Mouse (Mus musculus) MEL (cell line): ENCODE results near the gene Ncf2.

Experiments used
- CHD2 ChIP-seq: IDR thresholded peaks from 2 replicates; pipeline ENCODE4 v1.6.1; 2011; ENCODE audit warnings: low read length, improper control_type of control experiment
- CTCF ChIP-seq, 3 experiments: IDR thresholded peaks in 2 of 3; conservative IDR thresholded peaks in 1 of 3; 2 replicates each; pipeline ENCODE4 v1.5.1; 2011 to 2012; ENCODE audit warnings: low read length in 3 of 3, low read depth in 2 of 3, mild to moderate bottlenecking in 2 of 3, improper control_type of control experiment in 1 of 3, inconsistent platforms in 1 of 3, mixed read lengths in 1 of 3, moderate library complexity in 1 of 3; ENCODE audit not compliant: control insufficient read depth in 1 of 3, insufficient read depth in 1 of 3, poor library complexity in 1 of 3, severe bottlenecking in 1 of 3
- ELF1 ChIP-seq: IDR thresholded peaks from 2 replicates; pipeline ENCODE4 v1.6.1; 2014; ENCODE audit warnings: low read depth, mild to moderate bottlenecking, inconsistent platforms, low read length, improper control_type of control experiment, moderate library complexity
- GABPA ChIP-seq: IDR thresholded peaks from 2 replicates; pipeline ENCODE4 v1.6.1; 2012; ENCODE audit warnings: low read depth, mild to moderate bottlenecking, inconsistent platforms, low read length, improper control_type of control experiment, moderate library complexity
- NELFE ChIP-seq: IDR thresholded peaks from 2 replicates; pipeline ENCODE4 v1.6.1; 2011; ENCODE audit warnings: low read depth, low read length, improper control_type of control experiment
- POLR2A ChIP-seq, 2 experiments: IDR thresholded peaks; 2 replicates each; pipeline ENCODE4 v1.6.1; 2011 to 2012; ENCODE audit warnings: low read length in 2 of 2, mild to moderate bottlenecking in 2 of 2, control low read depth in 1 of 2, improper control_type of control experiment in 1 of 2, low read depth in 1 of 2, moderate library complexity in 1 of 2; ENCODE audit not compliant: control insufficient read depth in 1 of 2, insufficient read depth in 1 of 2, poor library complexity in 1 of 2
- RCOR1 ChIP-seq: IDR thresholded peaks from 2 replicates; pipeline ENCODE4 v1.6.1; 2012; ENCODE audit warnings: low read depth, mild to moderate bottlenecking, inconsistent platforms, low read length, improper control_type of control experiment
- TAL1 ChIP-seq: IDR thresholded peaks from 2 replicates; pipeline ENCODE4 v1.6.1; 2012; ENCODE audit warnings: mild to moderate bottlenecking, inconsistent platforms, low read length, moderate library complexity, mixed read lengths
- UBTF ChIP-seq: IDR thresholded peaks from 2 replicates; pipeline ENCODE4 v1.6.1; 2012; ENCODE audit warnings: low read depth, mild to moderate bottlenecking, inconsistent platforms, low read length, improper control_type of control experiment, moderate library complexity, borderline replicate concordance; ENCODE audit not compliant: insufficient read depth
- ZMIZ1 ChIP-seq: IDR thresholded peaks from 2 replicates; pipeline ENCODE4 v1.6.1; 2012; ENCODE audit warnings: low read depth, mild to moderate bottlenecking, inconsistent platforms, low read length, improper control_type of control experiment, moderate library complexity
- ZNF384 ChIP-seq: IDR thresholded peaks from 2 replicates; pipeline ENCODE4 v1.6.1; 2012; ENCODE audit warnings: low read depth, mild to moderate bottlenecking, inconsistent platforms, low read length, improper control_type of control experiment

DNA sequence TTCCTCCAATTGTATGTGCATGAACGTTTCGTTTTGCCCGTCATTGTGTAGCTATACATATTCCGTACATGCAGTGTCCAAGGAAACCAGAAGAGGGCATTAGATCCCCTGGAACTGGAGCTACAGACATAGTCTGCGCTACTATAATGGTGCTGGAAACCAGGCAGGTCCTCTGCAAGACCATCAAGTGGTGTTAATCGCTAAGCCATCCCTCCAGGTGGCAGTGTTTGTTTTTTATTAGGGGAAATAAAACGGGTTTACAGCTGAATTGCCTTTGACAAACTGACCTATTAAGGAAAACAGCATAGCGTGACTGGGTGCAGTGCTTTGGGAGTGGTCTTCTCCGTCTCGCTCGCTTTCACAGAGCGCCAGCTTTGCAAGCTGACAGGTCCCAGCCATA, 9.7 kb upstream of the Ncf2 start:
- TF ChIP-seq GABPA: no peak
- no peak for TF ChIP-seq CHD2
- no peak for TF ChIP-seq POLR2A (IDR thresholded peaks at IDR 0.05; ENCODE audit: control insufficient read depth in 1 of 2, insufficient read depth in 1 of 2, low read depth in 1 of 2, low read length in 2 of 2, poor library complexity in 1 of 2)
- TF ChIP-seq NELFE: no peak
- TF ChIP-seq ZNF384: peak; percentile 72; the same call in 1 of the 2 replicates
- peak; percentile 57 to 96 (median 93) for TF ChIP-seq CTCF (IDR thresholded peaks at IDR 0.05 in 2 of 3, conservative IDR thresholded peaks at IDR 0.05 in 1 of 3; ENCODE audit: control insufficient read depth in 1 of 3, insufficient read depth in 1 of 3, low read depth in 2 of 3, low read length in 3 of 3, poor library complexity in 1 of 3, severe bottlenecking in 1 of 3)
- no peak for TF ChIP-seq TAL1
- TF ChIP-seq ZMIZ1: no peak
- TF ChIP-seq RCOR1: no peak
- TF ChIP-seq ELF1: 0 out of 2 replicates have a peak, but pooled peaks have one; percentile 5
- TF ChIP-seq UBTF: no peak
